Mouse (Mus musculus) bone marrow, adult 2 months (tissue): ENCODE measurements around the gene Evi5.

Experiments
- CTCF ChIP-seq: fragments of 200-500 bp; IDR thresholded peaks from 2 replicates; pipeline ENCODE4 v1.5.1; 2011; ENCODE audit warnings: low read length, control low read depth; ENCODE audit not compliant: control insufficient read depth, insufficient read depth
- POLR2A ChIP-seq: fragments of 200-500 bp; IDR thresholded peaks from 2 replicates; pipeline ENCODE4 v1.6.1; 2011; ENCODE audit warnings: low read depth, mild to moderate bottlenecking, control low read depth, low read length, borderline replicate concordance; ENCODE audit not compliant: control insufficient read depth

GRCm38 (mm10) chr5:107854556-107854955, 20.4 kb downstream of the Evi5 start:
- TF ChIP-seq CTCF: no peak
- TF ChIP-seq POLR2A: no peak
